ENCODE assay signal across 11 mouse cellular contexts in the genomic region with DNA sequence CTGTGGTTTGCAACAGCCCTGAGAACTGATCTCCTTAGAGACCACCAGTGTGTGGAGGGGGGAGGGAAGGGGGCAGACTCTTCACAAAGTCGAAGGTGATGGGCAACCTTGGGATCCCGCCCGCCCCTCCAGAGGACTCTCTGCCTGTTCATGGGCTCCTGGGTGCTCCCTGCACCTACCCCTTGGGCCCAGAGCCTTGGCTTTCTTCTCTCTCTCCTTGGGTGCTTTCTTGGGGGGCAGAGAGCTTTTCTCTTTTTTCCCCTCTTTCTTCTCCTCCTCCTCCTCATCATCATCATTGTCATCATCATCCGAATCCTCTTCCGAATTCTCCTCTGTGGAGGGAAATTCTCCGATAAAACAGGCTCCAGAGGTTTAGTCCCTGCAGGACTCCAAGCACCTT. TPM values are rescaled to one million over a fixed set of nuclear protein-coding genes. Genes with fewer than 3 reads are reported as not detected.
A peak's percentile ranks its signal among the peaks of the same experiment; 100 is the strongest.
DNase-seq lines count a peak whose midpoint lies in the region; ATAC-seq lines count a peak whose summit lies in the region.
"Had no signal": no experiment of that assay in that cellular context is flagged by ENCODE, and none has a peak within 500 bp of the region (broad histone marks: within the 10 kb centered on the region; RNA-seq: fewer than 3 reads in every experiment).

No protein-coding gene starts in this region.

- no peak for DNase-seq in heart, adult 8-10 months (ENCODE audit: low spot score)
- DNase-seq in lung, postnatal 36 days: no peak
- DNase-seq in thymus, postnatal 25 days: no peak
- no peak for DNase-seq in gastrocnemius, postnatal 25 days
- DNase-seq: cerebellum, postnatal 10 days; heart, postnatal 36 days; left cerebral cortex, postnatal 4 days had no signal

- peak overlapping the region; percentile 65; the same call in 1 of the 2 replicates for H3K9ac ChIP-seq in heart, embryonic 12.5 days
- H3K9ac ChIP-seq in lung, embryonic 15.5 days: 0 out of 2 replicates have a peak overlapping the region, but pooled peaks have one; percentile 27
- H3K9ac ChIP-seq in embryonic facial prominence, embryonic 12.5 days: peak overlapping the region; percentile 21; the same call in 1 of the 2 replicates
- H3K9ac ChIP-seq in limb, embryonic 12.5 days (replicated peaks): peak overlapping the region; percentile 54; the same call in 1 of the 2 replicates

- H3K4me2 ChIP-seq in heart, embryonic 12.5 days: peak overlapping the region; percentile 74
- peak overlapping the region; percentile 52 for H3K4me2 ChIP-seq in lung, embryonic 15.5 days
- peak overlapping the region; percentile 57 for H3K4me2 ChIP-seq in embryonic facial prominence, embryonic 12.5 days (replicated peaks)
- peak overlapping the region; percentile 67 for H3K4me2 ChIP-seq in limb, embryonic 12.5 days

- no peak for ATAC-seq in heart, embryonic 12.5 days (ENCODE audit: insufficient number of reproducible peaks, low FRiP score)
- no peak for ATAC-seq in lung, embryonic 15.5 days (ENCODE audit: borderline replicate concordance, extremely low read depth, low FRiP score, low TSS enrichment)
- no peak for ATAC-seq in embryonic facial prominence, embryonic 12.5 days (ENCODE audit: insufficient number of reproducible peaks, insufficient read depth, low FRiP score, low TSS enrichment)
- ATAC-seq in limb, embryonic 12.5 days (ENCODE audit: insufficient number of reproducible peaks, insufficient read depth, low FRiP score, low TSS enrichment, low read depth): no peak

- no peak overlapping the region for H3K27ac ChIP-seq in heart, embryonic 12.5 days (ENCODE audit: poor library complexity, severe bottlenecking)
- no peak overlapping the region for H3K27ac ChIP-seq in lung, embryonic 15.5 days
- H3K27ac ChIP-seq in embryonic facial prominence, embryonic 12.5 days: peak overlapping the region; percentile 55; the same call in 1 of the 2 replicates
- H3K27ac ChIP-seq in limb, embryonic 12.5 days: no peak overlapping the region

- H3K4me3 ChIP-seq in heart, embryonic 12.5 days: peak overlapping the region; percentile 46
- no peak overlapping the region; the same call in 1 of the 2 replicates for H3K4me3 ChIP-seq in lung, embryonic 15.5 days
- peak overlapping the region; percentile 32; the same call in 1 of the 2 replicates for H3K4me3 ChIP-seq in embryonic facial prominence, embryonic 12.5 days
- peak overlapping the region; percentile 40 for H3K4me3 ChIP-seq in limb, embryonic 12.5 days (replicated peaks)

- H3K4me1 ChIP-seq in heart, embryonic 12.5 days (replicated peaks): peaks cover 35% of the 10 kb centered on the region
- peaks cover 33% of the 10 kb centered on the region for H3K4me1 ChIP-seq in lung, embryonic 15.5 days
- peaks cover 28% of the 10 kb centered on the region for H3K4me1 ChIP-seq in embryonic facial prominence, embryonic 12.5 days
- peaks cover 30% of the 10 kb centered on the region for H3K4me1 ChIP-seq in limb, embryonic 12.5 days (replicated peaks)

- 15% methylated on average over 6 of the region's 6 CpGs for WGBS in heart, embryonic 12.5 days
- 39% methylated on average over 6 of the region's 6 CpGs for WGBS in lung, embryonic 15.5 days
- 11% methylated on average over 6 of the region's 6 CpGs for WGBS in embryonic facial prominence, embryonic 12.5 days
- 12% methylated on average over 6 of the region's 6 CpGs for WGBS in limb, embryonic 12.5 days

- H3K36me3 ChIP-seq in heart, embryonic 12.5 days: no peaks in the 10 kb centered on the region
- no peaks in the 10 kb centered on the region for H3K36me3 ChIP-seq in lung, embryonic 15.5 days
- no peaks in the 10 kb centered on the region for H3K36me3 ChIP-seq in embryonic facial prominence, embryonic 12.5 days
- H3K36me3 ChIP-seq in limb, embryonic 12.5 days: no peaks in the 10 kb centered on the region

- H3K27me3 ChIP-seq in heart, embryonic 12.5 days (replicated peaks): peaks cover 59% of the 10 kb centered on the region
- peaks cover 52% of the 10 kb centered on the region for H3K27me3 ChIP-seq in lung, embryonic 15.5 days
- H3K27me3 ChIP-seq in embryonic facial prominence, embryonic 12.5 days: peaks cover 58% of the 10 kb centered on the region
- H3K27me3 ChIP-seq in limb, embryonic 12.5 days: peaks cover 72% of the 10 kb centered on the region

- 0 out of 2 replicates have a peak, but pooled peaks cover 4% of the 10 kb centered on the region for H3K9me3 ChIP-seq in heart, embryonic 12.5 days (replicated peaks)
- no peaks in the 10 kb centered on the region for H3K9me3 ChIP-seq in lung, embryonic 15.5 days
- H3K9me3 ChIP-seq in embryonic facial prominence, embryonic 12.5 days: no peaks in the 10 kb centered on the region
- peaks cover 3% of the 10 kb centered on the region; the same call in 1 of the 2 replicates for H3K9me3 ChIP-seq in limb, embryonic 12.5 days

RNA-seq across cellular contexts. Expression of gene Tulp1, which starts 1.5 kb away (rescaled TPM):
- polyA plus RNA-seq in heart, embryonic 12.5 days (2016; fragmentation: Nextera tagmentation; extraction: Ambion mirVana): 3.7 and 4.6 TPM in 2 replicates
- total RNA-seq in heart, adult 8-10 months (2022): not detected
- 6.0 and 6.2 TPM in 2 replicates for polyA plus RNA-seq in lung, embryonic 15.5 days (2015; fragmentation: Nextera tagmentation; extraction: Ambion mirVana)
- polyA plus RNA-seq in embryonic facial prominence, embryonic 12.5 days (2016; fragmentation: Nextera tagmentation; extraction: Ambion mirVana): 8.4 and 9.3 TPM in 2 replicates
- polyA plus RNA-seq in limb, embryonic 12.5 days (2016; fragmentation: Nextera tagmentation; extraction: Ambion mirVana): 6.3 and 8.6 TPM in 2 replicates
- not detected for total RNA-seq in gastrocnemius, postnatal 25 days (2021)
- total RNA-seq: heart, postnatal 36 days had no signal

RNA-seq across cellular contexts. Expression of gene Tead3, which starts 12.9 kb away (rescaled TPM):
- 7.9 and 8.1 TPM in 2 replicates for polyA plus RNA-seq in heart, embryonic 12.5 days (2016; fragmentation: Nextera tagmentation; extraction: Ambion mirVana)
- total RNA-seq in heart, adult 8-10 months (2022): 10 to 100 TPM in 3 of 4 experiments, 1 to 10 TPM in 1; 8.4 to 15.6 (median 11.7) TPM
- 10.9 and 11.5 TPM in 2 replicates for polyA plus RNA-seq in lung, embryonic 15.5 days (2015; fragmentation: Nextera tagmentation; extraction: Ambion mirVana)
- 14.1 and 17.9 TPM in 2 replicates for polyA plus RNA-seq in embryonic facial prominence, embryonic 12.5 days (2016; fragmentation: Nextera tagmentation; extraction: Ambion mirVana)
- 11.3 and 13.2 TPM in 2 replicates for polyA plus RNA-seq in limb, embryonic 12.5 days (2016; fragmentation: Nextera tagmentation; extraction: Ambion mirVana)
- total RNA-seq in gastrocnemius, postnatal 25 days (2021): 1 to 10 TPM; 6.9 to 8.8 TPM

RNA-seq across cellular contexts. Expression of gene Rpl10a, which starts 35.2 kb away (rescaled TPM):
- 301 and 344 TPM in 2 replicates for polyA plus RNA-seq in heart, embryonic 12.5 days (2016; fragmentation: Nextera tagmentation; extraction: Ambion mirVana)
- total RNA-seq in heart, adult 8-10 months (2022): 100 to 1,000 TPM; 377 to 423 (median 382) TPM
- polyA plus RNA-seq in lung, embryonic 15.5 days (2015; fragmentation: Nextera tagmentation; extraction: Ambion mirVana): 606 and 658 TPM in 2 replicates
- 496 and 505 TPM in 2 replicates for polyA plus RNA-seq in embryonic facial prominence, embryonic 12.5 days (2016; fragmentation: Nextera tagmentation; extraction: Ambion mirVana)
- polyA plus RNA-seq in limb, embryonic 12.5 days (2016; fragmentation: Nextera tagmentation; extraction: Ambion mirVana): 535 and 537 TPM in 2 replicates
- total RNA-seq in gastrocnemius, postnatal 25 days (2021): 100 to 1,000 TPM; 364 to 390 TPM

RNA-seq across cellular contexts. Expression of gene Fance, which starts 50.2 kb away (rescaled TPM):
- 21.8 and 23.0 TPM in 2 replicates for polyA plus RNA-seq in heart, embryonic 12.5 days (2016; fragmentation: Nextera tagmentation; extraction: Ambion mirVana)
- 10 to 100 TPM in 3 of 4 experiments, 1 to 10 TPM in 1; 9.2 to 15.2 (median 12.3) TPM for total RNA-seq in heart, adult 8-10 months (2022)
- 32.8 and 33.3 TPM in 2 replicates for polyA plus RNA-seq in lung, embryonic 15.5 days (2015; fragmentation: Nextera tagmentation; extraction: Ambion mirVana)
- polyA plus RNA-seq in embryonic facial prominence, embryonic 12.5 days (2016; fragmentation: Nextera tagmentation; extraction: Ambion mirVana): 37.0 and 38.4 TPM in 2 replicates
- 36.5 and 44.5 TPM in 2 replicates for polyA plus RNA-seq in limb, embryonic 12.5 days (2016; fragmentation: Nextera tagmentation; extraction: Ambion mirVana)
- 10 to 100 TPM in 1 of 2 experiments, 1 to 10 TPM in 1; 9.2 to 11.6 TPM for total RNA-seq in gastrocnemius, postnatal 25 days (2021)
